Mouse (Mus musculus) cerebellum, adult 11-12 months (tissue): ENCODE measurements at regions not wholly inside any gene's neighbourhood (a gene's known extent, or its start where the extent isn't known, plus 50 kb on each side); places are given as distances from the start of the nearest gene placed in this dataset.

Experiments used
- DNase-seq: peaks from one replicate; pipeline ENCODE4 v3.0.0; 2022

DNA sequence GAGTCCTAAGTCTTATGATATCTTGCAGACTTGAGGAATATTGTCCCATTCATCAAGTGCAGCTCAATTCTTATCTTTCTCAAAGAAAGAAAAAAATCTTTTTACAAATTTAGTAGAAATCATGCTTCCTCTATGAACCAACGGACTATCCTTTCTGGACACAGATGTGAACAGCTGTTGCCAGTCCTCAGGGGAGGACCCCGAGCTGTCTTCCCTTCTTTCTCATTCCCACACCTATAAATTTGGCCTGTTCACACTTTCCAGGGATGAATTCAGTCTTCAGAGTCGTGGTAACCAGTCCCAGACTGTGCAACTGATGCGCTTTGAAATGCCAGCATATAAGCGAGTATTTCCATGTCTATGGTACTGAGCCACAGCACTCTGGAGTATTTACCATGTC lies 214.2 kb upstream of the Pde3a start:
- DNase-seq: no peak

DNA sequence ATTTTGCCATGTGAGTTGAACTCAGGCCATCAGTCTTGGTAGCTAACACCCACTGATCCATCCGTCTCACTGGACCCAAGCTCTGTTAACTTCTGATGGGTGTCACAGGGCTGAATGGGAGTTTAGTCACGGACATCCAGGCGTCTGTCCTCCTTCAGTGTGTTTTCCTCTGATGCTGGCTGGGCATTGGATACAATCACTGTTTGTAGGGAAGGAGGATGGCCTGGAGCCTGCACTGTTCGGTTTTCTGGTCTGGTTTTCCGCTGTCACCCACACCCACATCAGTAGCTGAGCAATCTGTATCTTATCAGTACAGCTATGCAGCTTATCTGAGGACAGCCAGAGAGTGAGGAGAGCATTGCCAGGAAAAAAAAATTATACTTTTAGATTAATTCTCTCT lies 207.7 kb upstream of the Pde3a start:
- no peak for DNase-seq

DNA sequence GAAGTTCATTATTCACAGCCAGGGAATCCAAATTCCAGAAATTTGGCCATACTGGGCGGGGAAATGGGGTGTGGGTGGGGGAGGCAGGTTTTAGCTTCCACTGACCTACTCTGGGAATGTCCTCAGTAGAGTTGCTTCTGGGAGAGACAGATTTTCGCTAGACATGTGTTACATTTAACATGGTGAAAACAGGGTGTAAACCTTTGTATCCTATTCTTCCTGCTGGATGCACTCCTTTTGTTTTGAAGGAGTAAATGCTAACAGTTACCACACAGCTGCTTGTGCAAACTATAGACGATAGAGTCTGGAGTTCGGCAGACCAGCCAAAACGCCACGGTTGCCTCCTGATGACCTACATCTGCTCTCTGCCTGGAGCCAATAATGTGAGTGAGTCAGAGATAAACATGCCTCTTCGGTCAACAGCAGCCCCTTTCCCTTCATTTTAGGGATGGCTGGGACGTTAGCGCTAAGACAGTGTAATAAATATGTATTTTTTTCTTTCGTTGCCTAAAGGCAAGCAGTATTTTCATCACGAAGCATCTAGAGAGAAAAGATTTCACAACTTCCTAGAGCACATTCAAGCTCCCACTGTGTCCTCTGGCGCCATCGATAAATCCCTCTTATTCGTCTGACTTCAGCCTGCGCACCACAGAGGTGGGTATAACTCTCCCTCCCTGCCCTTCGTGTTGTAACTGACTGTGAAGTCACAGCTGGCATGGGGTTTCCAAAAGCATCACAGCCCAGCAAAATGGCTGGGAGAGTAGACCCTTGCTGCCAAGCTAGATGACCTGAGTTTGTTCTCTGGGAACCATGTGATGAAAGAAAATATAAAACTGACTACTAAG lies 207.1 kb upstream of the Pde3a start:
- DNase-seq: no peak

DNA sequence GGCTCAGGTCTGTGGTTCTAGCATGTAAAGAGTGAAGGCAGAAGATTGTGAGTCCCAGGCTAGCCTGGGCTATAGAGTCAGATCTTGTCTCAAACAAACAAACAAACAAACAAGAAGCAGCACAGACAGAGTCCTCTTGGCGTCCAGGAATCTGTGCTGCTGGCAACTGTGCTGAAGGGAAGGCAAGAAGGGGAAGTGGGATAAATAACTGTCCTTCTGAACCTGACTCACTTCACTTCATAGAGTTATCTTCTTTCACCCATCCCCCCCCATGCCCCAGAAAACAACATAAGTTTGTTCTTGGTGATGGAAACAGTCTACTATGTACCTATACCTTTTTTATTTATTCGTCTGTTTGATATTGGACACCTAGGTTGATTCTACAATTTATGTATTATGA lies 200.8 kb upstream of the Pde3a start:
- DNase-seq: no peak

DNA sequence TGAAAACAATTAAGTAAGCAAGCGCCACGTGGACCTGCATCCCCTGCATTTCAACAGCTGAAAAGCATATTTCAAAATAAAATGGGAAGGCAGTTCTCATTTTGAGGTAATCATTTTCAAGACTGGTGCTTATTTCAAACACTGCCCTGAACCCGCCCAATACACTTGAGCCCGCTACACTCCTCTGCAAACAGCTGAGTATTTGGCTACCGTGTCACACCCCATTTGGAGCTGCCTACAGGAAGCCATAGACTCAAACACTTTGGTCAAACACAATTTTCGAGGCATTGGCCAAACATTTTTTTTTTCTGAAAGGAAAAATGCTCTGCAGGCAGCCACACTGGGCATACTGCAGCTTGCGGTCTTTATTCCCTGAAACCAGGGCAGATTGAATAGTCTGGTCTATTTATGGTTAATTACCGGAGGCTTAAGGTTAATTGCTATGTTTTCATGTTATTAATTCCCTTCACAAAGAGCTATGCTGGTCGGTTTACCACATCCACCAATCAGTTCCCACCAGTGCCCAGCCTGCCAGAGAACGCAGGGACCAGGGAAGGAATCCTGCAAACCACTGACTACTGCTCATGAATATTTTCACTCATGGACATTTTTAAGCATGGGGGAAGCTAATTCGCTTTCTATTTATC lies 198.9 kb upstream of the Pde3a start:
- no peak for DNase-seq

DNA sequence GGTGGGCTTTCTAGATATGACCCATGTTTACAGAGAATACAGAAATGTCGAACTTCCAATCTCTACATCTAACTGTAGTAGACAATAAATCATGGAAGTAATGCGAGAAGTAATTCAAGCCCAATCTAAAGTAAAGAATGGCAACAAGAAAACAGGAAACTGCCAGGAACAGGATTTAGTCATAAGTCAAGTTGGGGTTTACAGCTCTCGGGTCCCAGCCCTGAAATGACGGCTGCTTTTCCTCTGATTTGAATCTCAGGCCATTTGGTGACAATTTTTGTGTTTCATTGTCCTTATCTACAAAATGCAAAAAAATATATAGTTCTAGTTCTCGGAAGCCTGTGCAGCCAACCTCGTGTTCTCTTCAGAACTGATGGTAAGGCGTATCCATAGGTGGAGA lies 195.0 kb upstream of the Pde3a start:
- no peak for DNase-seq

DNA sequence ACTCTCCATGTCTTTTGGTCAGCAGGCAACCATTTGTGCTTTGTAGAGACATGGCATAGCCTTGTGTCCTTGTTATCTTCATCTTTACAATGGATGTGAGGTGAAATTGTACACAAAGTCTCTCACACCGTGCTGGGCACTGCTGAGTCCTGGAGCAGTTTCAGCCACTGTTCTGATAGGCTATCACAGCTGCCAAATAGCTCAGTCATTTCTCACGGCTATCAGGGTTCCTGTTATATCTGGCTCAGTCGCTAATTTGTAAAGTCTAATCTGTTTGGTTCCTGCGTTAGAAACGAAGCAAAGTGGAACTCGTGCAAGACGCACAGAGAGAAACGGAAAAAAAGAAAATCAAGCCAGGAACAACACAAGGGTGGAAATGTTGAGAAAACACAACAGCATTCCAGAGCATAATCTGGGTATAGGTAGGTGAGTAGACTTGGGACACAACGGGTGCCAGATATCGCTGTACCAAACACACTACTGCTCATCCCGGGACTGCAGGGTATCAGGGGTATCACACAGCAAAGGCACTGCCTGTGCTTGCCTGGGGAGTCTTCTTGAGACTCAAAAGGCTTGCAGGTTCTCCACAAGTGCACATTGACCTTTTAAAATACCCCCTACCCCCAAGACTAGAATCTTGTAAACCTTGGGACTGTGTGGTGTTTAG lies 189.7 kb upstream of the Pde3a start:
- no peak for DNase-seq

DNA sequence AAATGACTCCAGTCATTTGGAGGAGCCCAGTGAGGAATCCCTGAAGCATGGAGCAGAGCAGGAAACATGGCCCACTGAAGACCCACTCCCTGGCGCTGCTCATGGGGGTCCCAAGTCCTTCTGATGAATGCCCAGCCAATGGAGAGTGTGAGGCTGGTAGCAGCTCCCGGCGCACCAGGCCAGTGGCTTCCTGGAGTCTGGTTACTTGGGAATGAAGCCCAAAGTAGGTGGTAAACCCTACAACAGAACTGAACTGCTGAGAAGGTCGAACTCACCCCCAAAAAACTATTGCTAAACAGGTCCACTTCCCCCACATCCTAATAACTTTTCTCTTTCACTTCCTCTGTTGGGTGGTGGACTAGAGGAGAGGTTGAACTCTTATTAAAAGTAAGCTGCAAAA lies 183.3 kb upstream of the Pde3a start:
- no peak for DNase-seq

DNA sequence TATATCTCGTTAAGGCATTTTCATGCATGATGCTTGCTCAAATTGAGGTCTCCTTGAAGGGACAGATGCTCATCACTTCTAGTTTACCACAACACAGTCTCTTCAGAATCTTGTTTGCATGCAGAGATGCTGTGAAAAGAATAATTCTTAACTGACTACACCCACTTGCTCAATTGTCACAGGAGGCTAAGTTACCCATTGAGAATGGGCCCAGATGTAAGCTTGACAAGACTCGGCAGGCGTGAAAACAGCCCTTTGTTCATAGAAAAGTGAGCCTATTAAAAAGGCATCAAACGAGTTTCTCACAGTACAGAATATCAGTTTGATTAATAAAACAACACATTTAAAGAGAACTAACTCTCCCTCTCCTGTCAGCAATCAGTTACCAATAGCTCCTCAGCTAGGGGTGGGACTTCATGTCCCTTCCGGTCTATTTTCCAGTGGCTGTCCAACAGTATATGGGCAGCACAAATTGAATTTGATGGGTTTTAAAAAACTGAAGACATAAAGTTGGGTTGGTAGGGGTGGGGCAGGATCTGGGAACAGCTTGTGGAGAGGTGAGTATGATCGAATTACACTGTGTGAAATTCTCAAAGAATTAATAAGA lies 180.1 kb upstream of the Pde3a start:
- DNase-seq: no peak

DNA sequence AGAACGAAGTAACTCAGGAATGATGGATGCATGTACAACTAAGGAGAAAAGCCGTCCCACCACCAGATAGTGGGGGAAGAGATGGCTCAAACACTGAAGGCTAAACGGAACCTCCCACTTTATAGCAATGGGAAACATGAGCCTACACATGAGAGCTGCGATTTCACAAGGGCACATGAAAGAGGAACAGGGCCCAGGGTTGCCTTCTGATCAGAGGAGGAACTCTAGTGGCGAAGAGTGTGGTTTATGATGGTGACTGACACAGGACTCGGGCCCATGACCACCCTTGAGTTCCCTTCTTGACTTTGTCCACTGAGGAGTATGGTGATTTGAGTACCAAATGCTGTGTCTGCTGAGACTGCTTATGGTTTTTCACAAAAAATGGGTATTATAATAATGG lies 179.2 kb upstream of the Pde3a start:
- DNase-seq: no peak

DNA sequence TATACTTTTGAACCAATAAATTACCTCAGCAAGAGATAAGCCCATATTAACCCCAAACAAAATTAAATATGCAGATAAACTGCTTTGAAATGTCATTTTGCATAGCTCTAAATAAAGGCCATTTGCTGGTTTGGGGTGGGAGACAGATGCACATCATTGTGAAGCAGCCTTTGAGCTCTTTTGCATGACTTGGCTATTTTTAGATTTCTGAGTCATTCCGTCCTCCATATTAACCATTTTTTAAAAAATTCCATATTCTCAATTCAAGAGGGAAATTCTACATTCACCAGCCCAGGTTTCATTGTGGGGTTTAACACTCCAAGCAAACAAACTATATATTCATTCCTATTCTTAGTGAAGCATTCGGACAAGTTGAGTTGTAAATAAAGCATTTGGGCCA lies 177.6 kb upstream of the Pde3a start:
- no peak for DNase-seq

DNA sequence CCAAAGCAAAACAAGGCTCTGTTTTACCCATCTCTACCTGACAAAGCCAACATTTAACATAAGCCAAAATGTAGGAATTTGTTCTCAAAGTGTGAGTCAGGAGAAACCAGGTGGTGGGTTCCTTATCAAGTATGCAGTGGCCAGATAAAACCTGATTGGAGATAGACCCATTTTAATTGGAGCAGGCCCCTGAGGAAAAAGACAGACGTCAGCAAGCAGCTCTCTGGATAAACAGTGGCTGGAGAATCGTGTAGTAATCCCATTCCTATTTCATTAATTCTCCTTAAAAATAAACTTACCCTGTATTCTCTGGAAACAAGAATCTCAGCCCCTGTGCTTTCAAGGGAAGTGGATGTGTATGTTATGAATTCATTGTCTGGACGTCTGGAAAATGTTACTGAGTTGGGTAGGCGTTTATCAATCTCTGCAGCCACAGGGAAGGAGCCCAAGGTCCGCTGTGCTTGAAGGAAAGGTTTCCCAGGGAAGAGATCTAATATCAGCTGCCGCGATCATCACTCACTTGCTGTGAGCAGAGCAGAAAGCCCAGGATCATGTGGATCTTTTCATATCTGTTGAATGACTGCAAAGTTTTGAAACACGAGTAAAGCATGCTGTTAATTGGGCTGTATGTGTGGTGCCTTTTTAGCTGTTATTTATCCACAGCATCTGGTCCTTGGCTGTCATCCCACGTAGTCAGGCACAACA lies 157.8 kb upstream of the Pde3a start:
- DNase-seq: no peak

DNA sequence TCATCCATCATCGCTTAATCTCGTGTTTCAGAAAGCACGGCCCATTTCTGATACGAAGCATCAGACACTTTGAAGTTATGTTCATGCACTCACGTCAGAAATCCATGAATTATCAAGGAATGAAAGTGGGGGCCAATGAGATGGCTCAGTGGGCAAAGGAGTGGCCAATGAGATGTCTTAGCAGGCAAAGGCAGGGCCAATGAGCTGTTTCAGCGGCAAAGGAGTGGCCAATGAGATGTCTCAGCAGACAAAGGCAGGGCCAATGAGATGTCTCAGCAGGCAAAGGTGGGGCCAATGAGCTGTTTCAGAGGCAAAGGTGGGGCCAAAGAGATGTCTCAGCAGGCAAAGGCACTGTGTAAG lies 157.3 kb upstream of the Pde3a start:
- DNase-seq: no peak

DNA sequence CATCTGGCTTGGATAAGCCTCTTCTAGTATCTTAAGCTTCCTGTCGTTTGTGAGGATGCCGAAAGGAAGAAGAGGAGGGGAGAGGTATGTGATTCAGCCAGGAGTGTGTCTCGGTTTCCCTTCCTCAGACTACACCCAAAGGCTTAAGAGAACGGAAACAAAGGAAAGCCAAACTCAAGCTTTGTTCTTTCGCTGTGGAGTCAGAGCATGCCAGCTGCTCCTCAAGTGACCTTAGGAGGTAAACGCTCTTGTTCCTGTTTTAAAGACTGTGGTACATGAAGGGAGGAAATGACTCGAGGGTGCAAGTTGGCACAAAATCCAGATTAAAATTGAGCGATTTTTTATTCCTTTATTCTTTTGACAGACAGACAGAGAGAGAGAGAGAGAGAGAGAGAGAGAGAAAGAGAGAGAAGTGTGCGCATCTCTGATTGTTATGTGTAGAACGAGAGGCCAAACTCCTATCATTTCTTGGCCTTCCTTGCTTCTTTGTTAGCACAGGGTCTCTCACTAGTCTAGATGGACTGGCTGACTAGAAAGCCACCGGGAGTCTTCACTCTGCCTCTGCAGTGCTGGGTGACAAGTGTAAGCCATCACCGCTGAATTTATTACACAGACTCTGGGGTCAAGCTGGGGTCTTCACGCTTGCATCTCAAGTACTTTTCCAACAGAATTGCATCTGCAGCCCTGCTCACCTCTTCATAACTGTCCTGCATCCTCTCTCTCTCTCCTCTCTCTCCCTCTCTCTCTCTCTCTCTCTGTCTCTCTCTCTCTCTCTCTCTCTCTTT lies 151.5 kb upstream of the Pde3a start:
- DNase-seq: no peak

DNA sequence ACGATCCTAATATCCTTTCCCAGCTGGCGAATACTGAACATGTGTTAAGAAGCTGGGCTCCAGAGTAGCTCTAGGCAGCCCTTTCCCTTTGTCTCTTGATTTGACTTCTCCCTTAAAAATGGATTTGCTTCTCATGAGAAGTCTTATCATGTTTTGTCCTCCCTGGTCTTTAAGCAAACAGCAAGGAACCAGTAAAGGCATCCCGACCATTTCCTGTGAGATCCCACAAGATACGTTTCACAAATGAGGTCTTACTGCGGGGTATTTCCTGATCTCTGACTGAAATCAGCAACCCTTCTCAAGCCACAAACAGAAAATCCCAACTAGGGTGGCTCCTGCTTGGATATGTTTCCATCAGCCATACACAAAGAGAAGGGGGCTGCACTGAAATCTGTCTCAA lies 130.8 kb upstream of the Pde3a start:
- DNase-seq: no peak

DNA sequence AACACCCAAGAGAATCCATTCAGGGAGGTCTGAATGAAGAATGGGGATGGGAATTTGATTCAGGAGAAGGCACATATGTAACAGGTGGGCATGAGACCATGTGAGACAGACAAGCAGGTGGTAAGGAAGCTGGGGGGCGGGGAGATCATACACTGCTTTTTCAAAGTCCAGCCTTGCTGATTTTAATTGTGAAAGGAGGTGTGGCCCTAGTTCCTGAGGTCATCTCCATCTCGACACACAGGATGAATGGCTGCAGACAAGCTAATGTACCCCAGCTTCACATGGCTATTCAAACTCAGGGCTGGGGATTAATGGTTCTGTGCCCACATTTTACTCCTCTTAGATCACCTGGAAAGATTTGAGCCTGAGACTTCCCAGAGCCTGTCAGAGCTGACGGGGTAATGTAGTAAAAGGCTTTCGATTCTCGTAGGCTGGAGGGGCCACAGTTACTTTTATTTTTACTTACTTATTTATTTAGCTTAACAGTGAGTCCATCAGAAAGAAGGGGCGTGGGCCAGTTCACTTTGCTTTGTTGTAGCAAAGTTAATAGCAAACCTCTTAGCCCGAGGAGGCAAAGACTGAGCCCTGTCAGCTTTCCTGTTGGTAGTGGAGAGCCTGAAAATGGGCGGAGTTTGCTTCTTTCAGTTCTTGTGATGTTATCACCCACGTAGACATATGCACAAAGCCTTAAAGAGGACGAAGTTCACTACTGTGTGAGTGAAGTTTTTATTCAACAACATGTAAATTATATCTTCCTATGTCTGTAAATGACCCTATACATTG lies 122.3 kb upstream of the Pde3a start:
- DNase-seq: no peak

DNA sequence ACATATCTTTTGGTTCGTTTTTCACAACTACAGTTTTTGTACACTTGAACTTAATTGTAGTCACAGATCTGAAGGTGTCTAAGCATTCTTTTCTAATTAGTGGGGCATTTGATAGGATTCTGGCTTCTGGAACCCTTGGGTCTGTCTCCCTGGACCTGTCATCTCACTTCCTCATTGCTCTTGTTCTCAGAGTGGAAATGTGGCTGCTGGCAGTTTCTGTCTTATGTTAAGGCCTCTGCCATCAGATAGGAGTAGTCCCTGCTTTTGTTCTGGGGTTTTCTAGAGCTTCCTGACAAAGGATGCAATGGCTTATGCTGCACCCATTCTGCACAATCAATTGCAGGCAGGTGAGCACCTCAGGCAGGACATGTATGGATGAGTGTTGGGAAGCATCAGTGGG lies 119.5 kb upstream of the Pde3a start:
- DNase-seq: no peak

DNA sequence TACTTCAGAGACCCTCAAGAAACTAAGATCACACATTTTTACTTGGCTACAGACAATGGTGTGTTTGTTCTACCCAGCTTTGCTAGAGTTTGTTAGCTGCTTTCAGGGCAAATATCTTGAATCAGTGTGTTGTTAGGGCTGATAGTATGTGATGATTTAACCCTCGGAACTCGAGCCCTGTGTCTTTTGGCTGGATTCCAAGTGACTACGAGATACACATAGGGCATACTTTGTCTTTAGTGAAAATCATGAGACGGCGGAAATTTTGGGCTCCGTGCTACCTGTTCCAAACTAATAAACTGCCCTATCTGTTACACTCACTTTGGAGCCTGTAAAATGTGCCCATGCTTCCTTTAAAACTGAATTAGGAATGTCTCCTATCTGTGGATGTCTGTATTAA lies 114.9 kb upstream of the Pde3a start:
- DNase-seq: no peak

DNA sequence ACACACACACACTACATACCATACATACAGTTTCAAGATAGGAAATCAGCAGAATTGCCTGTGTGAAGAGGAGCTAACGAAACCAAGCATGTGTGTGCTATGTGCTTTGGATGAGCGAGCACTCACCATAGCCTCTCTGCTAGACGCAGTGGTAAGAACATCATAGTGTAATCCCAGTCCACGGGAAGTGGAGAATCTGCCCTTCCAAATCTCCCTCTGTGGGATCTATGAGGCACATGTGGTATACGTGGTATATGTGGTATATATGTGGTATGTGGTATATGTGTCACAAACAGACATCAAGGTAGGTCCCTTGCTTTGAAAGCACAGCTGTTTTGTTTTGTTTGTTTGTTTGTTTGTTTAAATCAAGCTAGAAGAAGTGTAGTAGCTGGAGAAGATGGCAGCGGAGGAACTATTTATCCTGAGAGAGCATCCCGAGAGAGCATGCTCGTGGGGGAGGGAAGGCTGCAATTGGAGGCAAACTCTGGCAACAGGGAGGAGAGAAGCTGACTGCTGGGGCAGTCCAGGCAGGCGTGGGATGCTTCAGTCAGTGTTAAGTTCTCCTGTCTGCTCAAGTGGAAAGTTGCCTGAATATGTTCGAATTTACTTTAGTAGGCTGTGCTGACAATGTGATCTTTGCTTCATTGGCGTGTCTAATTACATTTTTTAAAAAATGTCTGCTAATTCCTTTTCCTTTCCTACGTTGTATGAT lies 112.2 kb upstream of the Pde3a start:
- no peak for DNase-seq

DNA sequence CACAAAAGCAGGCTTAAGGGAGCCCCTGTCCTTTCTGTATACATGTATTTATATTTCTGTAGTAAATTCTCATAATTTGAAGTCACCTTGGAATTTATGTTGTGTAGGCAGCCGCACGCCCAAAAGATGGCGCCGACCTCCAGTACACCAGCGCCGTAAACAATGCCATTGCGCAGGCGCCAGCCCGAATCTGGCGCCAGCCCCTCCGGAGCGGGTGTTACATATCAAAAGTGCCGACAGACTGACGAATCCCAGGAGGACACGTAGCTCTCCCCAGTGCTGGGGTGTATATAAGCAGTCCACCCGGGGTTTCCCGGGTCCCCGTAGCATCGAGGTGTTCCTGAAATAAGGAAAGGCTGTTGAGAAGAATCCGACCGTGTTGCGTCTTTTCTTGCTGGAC lies 108.1 kb upstream of the Pde3a start:
- no peak for DNase-seq
